Mouse (Mus musculus) c-Kit-positive CD71-positive TER-119-negative erythroid progenitor cells, embryonic 14.5 days (primary cell): ENCODE measurements around the gene Btg2.
A peak's percentile ranks its signal among the peaks of the same experiment; 100 is the strongest.

Experiments used
- DNase-seq: peaks from one replicate; pipeline ENCODE4 v3.0.0-alpha.2; 2013; ENCODE audit warnings: low read depth

The Btg2 gene

DNA sequence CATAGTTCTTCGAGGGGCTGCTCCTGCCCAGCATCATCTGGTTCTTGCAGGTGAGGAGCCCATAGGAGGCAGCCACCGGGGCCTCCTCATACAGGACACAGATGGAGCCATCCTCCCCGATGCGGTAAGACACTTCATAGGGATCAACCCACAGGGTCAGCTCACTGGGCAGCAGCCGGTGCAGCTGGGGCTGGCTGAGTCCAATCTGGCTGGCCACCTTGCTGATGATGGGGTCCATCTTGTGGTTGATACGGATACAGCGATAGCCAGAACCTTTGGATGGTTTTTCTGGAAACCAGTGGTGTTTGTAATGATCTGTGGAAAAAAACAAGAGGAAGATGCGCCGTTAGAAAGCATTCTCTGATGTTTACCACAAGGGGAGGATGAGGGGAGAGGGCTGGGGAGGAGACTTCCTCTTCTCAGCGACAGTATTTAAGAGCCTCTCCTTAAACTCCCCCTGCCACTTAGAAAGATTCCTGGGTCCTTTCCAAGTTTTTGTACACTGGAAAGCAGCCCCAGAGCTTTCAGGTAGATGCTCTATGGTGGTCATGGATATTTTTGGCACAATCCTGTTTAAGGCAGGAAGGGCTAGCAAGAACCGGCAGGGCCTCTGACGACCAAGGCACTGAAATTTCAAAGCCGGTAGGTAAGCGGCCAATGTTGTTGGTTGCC, 1.4 kb downstream of the Btg2 start:
- no peak for DNase-seq

GRCm38 (mm10) chr1:134076789-134077188, 2.1 kb downstream of the Btg2 start:
- DNase-seq = no peak

DNA sequence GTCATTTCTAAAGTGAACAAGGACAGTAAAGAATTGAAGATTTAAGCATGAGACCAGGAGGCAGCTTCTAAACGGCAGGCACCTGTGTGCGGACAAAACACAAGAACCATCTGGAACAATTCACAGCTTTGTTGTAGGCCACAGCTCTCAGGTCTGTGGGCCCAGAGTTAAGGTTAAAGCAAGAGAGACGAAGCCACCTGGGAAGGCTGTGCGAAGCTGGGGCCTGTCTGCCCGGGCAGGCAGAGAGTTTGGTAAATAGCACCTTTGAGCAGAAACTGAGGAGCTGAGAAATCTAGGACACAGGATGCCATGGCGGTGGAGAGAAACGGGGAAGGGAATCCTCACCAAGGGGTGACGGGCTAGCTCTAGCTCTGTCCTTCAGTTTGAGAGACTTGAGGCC, 3.4 kb downstream of the Btg2 start:
- DNase-seq = no peak

GRCm38 (mm10) chr1:134074606-134075005, 4.3 kb downstream of the Btg2 start:
- DNase-seq = no peak

GRCm38 (mm10) chr1:134074184-134074583, 4.7 kb downstream of the Btg2 start:
- no peak for DNase-seq

DNA sequence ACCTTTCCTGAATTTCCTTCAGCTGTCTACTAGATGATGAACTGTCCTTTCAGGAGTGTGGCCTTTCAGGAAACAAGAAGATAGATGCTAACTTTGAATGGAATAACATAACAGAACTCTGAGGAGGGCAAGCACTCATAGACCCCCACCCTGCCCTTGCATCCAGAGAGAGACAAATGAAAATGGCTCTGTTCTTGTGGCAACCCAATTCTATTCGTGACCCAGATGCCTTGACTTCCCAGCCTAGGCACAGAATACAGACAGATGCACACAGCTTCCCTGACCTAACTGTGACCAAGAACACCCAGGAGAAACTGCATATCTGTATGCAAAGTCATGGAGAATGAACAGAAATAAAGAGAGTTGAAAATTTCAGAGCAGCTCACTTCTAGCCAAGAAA, 5.3 kb downstream of the Btg2 start:
- DNase-seq = no peak

GRCm38 (mm10) chr1:134073061-134073564, 5.8 kb downstream of the Btg2 start:
- DNase-seq = peak; percentile 73

GRCm38 (mm10) chr1:134071411-134072018, 7.4 kb downstream of the Btg2 start:
- DNase-seq = no peak

- DNase-seq = no peak
Observed at GRCm38 (mm10) chr1:134070099-134070669, 8.7 kb downstream of the Btg2 start.

DNA sequence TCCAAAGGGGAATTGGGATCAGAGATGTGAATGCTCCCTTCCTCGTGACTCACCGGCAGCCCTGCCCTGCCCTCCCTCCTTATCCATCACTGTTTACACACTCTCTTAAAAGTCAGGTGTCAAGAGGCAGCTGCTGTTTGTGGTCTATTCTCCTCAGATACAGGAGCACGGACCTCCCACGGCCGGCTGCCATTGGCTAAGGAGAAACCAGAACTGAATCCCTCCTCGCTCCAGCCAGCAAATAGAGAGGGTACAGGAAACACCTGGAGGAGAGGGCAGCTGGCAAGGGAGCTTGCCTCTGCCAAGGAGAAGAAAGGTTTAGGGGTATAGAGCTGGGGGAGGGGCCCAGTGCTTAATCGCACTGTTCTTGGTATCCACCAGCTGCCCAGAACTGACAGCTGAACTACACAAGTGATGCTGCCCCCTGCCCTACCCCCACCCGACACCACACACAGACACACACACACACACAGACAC, 11.7 kb downstream of the Btg2 start:
- DNase-seq = no peak

DNA sequence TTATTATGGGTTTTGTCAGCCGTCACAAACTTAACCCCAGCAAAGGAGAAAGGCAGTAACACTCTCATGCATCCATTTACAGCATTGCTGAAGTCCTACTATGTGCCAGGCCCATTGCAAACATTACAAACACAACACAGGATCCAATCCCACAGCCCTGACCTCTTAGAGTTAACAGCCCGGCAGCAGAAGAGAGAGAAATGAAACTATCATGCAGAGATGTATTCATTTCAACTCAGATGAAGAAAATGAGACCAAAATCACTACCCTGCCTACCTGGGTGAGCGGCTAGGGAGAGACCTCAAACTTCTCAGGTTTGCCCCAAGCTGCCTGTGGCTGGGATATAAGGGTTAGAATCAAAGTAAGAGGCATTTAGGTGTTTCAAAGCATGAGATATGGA, 12.4 kb downstream of the Btg2 start:
- no peak for DNase-seq

GRCm38 (mm10) chr1:134065241-134065809, 13.6 kb downstream of the Btg2 start:
- DNase-seq = no peak

DNA sequence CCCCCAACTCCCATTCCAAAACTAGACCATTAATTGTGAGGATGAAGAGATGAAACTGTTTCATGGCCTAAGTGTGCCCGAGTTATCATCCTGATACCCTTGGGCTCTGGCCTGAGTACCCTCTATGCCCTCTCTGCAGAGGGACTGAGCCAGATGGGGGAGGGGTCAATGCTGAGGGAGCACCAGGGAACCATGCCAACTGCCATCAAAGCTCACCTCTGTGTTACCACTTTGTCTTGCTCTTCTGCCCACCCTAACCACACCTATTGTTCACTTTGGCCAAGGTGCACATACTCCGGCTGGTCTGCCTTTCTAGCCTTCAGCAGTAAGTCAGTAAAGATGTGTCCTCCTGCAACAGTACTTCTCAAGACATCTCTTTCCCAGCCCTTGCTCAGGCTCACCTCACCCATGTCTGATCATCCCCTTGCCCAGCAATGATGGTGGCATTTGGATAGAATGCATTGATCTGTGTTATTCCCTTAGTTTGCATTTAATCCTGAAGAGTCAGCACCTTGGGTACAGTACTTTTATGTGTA, 14.6 kb downstream of the Btg2 start:
- no peak for DNase-seq

DNA sequence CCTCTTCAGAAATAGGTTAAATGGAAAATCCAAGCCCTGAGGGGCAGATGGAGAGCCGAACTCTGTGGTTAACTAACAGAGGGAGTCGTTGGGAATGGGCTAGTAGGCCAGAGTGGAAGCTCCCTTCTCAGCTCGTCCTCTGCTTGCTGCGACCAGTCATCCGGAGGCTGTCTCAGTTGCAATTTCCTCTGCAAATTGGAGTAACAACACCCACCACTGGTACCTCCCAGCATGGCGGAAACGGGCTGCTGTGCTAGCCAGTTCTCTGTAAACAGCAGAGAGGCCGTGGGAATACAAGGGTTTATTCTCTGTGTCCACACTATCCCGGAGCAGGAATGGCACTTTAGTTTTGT, 15.2 kb downstream of the Btg2 start:
- DNase-seq = no peak

GRCm38 (mm10) chr1:134063086-134063772, 15.7 kb downstream of the Btg2 start:
- DNase-seq = no peak

DNA sequence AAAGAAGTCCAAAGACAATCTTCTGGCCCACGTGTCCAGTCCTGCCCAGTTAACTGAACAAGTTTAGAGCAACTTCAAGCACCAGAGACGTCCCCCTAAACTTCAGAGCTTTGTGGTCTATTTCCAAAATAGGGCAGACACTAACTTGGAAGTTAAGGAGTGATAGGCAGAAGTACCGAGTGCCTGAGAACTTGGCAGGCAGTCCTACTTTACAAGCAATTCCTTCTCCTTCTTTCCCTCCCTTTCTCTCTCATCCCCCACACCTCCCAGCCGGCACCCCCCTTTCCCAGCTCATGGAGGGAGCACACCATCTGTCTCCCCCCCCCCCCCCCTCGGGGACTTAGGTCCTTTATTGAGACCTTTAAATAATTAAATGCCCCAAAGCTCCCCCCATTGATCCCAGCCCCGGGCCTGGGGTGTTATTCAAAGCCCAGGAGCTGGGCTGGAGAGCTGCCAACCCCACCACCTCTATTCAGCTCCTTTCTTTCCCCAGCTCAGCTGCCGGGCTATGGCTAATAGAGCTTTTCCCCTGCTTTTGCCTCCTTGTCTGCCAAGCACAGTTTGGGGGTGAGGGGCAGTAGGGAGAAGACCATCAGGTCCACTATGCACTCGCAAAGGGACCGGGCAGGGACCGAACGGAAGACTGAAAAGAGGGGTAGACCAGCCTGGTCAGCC, 16.4 kb downstream of the Btg2 start:
- no peak for DNase-seq

DNA sequence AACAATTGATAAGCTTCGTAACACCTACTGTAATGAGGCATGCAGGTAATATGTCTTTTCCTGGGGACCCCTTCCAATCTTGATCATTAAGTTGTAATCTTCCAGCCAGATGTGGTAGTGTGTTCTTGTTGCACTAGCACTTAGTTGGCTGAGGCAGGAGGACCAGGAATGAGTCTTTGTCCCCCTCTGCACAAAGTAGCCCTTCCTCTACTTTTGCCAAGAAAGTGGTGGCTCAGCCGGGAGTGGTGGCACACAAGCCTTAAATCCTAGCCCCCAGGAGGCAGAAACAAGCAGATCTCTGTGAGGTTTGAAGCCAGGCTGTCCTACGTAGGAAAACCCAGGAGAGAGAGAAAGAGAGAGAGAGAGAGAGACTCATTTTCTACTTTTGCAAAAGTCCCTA, 17.0 kb downstream of the Btg2 start:
- DNase-seq = no peak

- DNase-seq = peak; percentile 86
Observed at GRCm38 (mm10) chr1:134060849-134061569, 17.9 kb downstream of the Btg2 start.

DNA sequence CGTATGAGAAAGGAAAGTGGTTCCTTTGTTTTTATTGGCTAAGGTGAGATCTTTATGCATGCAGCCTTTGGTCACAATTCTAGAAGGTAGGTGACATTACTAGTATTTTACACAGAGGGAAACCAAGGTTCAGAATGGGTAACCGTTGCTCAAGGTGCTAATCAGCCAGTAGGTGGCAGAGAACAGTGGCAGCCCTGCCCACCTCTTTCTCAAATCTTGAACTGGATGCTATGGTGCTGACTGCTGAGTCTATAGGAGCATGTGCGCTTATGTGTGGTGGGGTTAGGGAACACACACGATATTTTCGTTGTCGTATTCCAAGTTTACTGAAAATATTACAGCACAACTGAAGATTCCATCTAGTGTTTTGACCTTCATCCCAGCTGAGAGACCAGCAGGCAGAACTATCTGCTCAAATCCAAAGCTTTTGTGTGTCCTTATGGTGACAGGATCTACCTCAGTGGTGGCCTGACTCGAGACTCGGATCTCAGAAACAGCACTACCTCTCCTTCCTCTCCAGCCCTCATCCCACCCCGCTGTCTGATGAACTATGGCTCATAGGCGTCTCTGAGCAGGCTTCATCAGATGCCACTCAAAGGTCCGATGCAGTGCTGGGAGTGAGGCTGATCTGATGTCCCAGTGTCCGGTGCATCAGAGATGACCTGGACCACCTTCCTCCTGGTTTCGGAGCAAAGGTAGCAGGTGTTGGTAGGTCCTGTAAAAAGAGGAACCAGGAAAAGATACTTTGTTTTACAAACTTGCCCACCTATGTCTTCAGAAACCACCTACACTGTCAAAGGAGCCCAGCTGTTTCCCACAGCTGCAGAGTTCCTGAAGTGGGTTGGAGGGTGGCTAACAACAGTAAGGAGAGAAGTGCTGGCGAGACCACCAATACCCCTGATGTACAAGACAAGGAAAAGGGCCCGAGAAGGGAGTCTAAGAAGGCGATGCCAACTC, 18.9 kb downstream of the Btg2 start:
- DNase-seq = no peak

- no peak for DNase-seq
Observed at GRCm38 (mm10) chr1:134058870-134059269, 20.1 kb downstream of the Btg2 start.
